Mouse (Mus musculus): ENCODE data around the gene Hmg20a.

Hmg20a gene

DNA sequence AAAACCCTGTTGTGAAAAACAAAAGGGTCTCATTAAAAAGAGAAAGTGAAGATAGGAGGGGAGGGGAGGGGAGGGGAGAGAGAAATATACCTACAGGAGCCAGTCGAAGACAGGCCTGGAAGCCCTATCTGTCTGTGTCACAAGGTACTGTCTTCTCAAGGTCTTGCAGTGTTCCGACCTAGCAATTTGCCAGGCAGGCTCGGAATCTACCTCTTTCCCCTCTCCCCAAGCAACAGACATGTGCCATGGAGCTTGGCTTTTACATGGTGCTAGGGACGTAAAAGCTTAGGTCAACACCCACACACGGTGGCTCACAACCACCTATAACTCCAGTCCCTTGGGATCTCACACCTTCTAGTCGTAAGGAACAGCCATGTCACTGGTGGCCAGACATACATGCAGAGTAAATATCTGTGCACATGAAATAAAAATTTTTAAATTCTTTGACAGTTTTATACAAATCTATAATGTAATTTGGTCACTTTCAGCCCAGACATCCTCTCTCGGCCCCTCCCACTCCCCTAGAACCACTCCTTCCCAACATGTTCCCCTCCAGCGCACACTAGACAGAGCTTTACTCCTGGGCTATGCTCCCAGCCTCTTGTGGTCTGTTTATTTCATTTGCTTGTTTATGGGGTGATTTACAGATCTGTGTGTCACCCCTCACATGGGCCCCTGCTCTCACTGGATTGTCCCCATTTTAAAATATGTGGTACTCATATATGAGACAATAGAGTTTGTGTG, 81.1 kb downstream of the Hmg20a start:
- DNase-seq: no peak

DNA sequence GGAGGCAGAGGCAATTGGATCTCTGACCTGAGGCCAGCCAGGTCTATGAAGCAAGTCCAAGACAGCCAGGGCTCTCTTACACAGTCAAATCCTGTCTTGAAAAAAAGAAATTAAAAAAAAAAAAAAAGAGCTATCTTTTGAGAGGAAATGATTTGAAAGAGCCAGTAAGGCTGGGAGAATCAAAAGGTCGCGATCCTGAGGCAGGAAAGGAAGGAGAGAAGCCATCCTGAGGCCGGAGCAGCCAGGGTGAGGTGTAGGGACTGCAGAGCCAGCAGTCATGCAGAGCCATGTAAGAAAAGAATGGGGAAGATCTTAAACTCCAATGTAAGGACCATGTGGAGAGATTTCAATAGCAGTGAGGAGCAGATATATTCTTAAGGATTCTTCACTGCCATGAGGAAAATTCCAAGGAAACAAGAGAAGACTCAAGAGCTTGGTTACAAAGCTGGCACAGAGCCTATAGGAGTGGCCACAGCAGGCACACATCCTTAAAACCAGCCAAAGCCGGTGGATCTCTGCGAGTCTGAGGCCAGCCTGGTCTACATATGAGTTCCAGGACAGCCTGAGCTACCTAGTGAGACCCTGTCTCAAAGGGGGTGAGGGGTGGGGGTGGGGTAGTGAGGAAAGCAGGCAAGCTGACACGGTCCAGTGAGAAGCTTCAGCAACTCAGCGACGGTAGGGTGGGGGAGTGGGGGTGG, 82.6 kb downstream of the Hmg20a start:
- no peak for DNase-seq

DNA sequence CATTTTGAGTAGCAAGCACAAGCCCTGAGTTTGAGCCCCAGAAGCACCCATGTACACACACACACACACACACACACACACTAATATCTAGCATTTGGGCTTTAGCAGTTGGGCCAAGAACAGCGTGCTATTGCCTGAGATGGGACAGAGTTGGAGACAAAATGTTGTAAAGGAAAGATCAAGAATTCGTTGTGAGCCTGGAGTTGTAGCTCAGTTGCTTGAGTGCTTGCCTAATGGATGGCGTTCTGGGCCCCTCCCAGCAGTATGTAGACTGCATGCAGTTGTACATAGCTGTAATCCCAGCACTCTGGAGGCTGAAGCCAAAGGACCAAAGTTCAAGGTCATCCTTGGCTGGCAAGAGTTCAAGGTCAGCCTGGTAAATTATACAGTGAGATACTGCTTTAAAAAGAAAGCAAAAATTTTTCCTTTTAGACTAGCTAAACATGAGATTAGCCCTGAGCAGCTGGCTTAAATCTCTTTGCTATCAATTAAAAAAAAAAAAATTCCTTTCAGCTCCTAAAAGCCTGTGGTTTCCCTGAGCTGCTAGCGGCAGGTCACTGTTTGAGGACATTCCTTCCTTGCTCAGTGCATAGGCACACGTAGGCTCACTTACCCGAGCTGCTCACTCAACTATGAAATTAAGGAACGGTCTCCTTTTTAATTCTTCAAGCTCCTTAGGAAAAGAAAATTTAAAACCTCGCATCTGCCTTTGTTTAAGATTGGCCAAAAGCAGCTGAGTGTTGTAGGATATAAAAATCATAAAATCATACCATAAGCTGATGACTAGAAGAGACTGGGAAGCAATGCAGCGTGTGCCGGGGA, 83.5 kb downstream of the Hmg20a start:
- DNase-seq: no peak

DNA sequence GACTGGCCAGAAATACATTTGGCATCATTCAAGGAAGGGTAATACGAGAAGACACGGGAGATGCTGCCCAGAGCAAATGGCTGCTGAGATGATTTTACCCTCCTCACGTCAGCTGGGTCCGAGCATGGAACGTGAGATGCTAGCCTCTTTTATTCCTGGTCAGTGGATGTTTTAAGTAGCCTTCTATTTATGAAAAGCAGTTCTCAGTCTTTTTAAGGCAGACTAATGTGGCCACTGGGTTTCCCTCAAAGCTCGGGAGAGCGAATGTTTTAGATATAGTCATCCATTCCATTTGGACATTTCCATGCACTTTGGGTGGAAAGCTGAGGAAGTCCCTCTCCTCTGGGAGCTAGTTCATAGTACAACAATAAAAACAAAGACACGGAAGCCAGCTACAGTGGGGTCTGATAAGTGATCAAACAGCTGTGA, 84.1 kb downstream of the Hmg20a start:
- no peak for DNase-seq

DNA sequence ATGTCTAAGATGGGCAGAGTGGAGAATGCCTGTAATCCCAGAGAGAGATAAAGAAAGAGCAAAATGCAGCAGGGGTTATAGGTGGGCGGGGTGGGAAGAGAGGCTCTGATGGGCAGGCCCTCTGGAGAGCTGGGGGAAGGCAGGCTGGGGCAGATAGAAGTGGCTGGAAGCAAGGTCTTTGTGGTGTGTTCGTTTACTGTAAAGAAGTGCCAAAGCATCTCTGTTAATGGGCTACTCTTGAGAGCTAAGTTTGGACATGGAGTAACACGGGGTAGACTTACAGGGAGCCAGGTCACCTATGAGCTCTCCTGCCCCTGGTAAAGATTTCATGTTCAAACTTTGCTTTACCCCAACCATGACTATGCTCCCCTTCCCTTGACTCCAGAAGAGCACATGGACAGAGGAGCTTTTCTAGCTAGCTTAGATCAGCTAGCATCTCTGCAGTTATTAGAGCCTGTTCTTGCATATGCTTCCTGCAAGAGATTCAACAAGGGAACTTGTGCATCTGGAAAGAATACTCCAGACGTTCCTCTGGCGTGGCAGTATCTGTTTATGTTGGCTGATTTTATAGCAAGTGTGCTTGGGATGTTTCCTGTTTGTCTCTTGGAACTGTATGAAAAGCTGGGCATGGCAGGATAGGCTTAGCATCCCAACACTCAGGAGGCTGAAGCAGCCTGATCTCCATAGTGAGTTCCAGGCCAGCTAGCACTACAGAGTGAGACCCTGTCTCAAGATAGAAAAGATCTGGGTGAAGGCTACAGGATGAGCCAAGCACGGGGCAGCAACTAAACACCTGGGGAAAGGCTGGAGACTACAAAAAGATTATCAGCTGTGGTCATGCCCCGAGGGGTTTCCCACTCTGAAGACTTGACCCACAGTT, 85.5 kb downstream of the Hmg20a start:
- DNase-seq: no peak

DNA sequence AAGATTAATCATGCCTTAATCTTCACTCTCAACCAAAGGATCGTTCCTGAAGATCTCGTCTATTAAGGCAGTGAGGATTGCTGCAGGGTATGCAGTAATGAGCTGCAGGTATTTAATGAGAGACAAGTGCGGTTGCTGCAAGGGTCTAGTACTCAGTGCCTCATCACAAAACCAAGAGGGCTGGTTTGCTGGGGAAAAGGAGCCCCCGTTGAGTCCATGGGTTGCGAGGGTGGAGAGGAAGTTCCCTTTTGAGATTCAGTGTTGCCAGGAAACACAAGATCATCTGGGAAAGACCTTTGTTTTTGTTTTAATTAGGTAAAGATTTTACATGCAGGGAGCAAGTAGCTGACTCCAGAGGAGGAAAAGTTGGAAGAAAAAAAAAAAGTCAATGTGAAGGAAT, 86.1 kb downstream of the Hmg20a start:
- no peak for DNase-seq

GRCm38 (mm10) chr9:56505083-56505792, 86.8 kb downstream of the Hmg20a start:
- no peak for DNase-seq

DNA sequence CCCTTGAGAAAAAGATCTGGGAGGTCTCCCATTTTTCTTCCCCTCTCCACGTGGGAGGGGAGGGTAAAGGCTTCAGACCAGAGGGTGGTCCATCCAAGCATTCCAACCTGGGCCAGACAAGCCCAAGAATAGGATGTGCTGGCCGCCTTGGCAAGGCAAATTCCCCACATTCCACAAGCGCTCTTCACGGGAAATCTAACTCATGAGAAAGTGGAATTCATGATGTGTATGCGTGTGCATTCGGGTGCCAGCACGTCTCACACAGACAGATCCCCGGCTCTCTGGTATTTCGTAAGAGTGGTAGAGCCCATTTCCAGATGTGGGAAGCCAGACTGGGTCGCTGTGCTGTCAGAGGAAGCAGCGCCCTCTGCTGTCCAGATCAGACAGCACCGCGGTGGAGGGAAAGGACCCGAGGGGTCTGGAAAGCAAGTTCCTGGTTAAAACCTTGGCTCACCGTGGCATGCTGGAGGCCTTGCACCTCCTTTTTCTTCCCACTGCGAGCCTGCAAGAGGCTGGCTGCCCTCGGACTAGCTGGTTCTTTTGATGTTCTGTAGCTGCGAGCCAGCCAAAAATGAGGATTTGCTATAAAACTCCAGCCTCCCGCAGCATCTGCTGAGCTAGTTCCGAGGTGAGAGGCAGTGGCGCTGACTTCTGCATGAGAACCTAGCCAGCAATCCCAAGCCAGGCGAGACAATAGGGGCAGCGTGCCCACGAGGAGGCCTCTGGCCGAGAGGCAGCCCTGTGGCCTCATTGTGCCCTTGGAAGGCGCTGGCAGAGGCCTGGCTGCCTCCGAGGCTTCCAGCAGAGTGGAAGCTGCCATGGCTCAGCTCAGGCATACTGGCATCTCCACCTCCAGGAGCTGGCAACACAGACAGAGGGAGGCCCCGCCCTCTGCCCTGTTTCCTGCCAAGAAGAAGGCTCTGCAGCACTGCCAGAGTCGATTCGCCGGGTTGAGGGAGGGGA, 87.7 kb downstream of the Hmg20a start:
- peak; percentile 98 for DNase-seq

GRCm38 (mm10) chr9:56506931-56507681, 88.7 kb downstream of the Hmg20a start:
- DNase-seq: peak; percentile 63

DNA sequence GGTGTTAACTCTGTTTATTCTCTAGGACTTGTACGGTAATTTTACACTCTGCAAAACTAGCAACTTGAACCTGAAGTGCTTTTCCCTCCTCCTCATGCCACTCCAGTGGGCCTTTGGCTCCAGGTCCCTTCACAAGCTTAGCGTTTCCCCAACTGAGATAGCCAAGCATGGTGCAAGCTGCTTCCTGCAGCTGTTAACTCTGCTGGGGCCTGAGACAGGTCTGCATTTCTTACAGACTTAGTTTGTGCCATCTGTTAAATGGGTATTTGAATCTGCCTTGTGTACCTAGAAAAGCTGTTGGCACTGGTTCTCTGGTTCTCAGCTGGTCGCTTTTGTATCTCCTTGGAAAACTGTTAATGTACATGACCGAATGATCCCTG, 89.3 kb downstream of the Hmg20a start:
- no peak for DNase-seq

DNA sequence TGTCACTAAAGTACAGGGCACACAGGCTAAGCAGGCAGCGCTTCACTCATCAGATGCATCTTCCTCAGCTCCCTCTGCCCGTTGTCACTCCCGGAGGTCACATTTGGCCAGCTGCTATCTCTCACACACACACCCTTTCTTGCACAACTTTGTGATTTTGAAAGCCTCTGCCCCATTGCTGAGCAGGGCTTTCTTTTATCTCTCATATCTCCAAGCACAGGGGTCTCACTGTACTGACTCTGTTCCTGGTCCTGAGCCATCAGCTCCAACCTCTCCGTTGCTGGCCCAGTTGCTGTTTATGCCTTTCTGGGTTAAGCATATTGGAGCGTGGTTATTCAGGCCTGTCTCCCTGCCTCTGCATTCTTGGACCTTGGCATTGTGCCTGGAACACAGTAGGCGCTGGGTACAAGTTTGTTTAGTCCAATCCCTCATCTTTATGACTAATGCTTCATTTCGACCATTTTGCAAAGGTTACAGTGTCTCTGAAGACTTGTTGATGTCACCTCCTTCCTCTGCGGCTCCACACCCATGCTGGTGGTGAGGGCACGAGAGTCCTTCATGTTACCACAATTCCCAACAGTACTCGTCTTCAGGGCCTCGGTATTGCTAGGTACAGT, 90.5 kb downstream of the Hmg20a start:
- DNase-seq: no peak

DNA sequence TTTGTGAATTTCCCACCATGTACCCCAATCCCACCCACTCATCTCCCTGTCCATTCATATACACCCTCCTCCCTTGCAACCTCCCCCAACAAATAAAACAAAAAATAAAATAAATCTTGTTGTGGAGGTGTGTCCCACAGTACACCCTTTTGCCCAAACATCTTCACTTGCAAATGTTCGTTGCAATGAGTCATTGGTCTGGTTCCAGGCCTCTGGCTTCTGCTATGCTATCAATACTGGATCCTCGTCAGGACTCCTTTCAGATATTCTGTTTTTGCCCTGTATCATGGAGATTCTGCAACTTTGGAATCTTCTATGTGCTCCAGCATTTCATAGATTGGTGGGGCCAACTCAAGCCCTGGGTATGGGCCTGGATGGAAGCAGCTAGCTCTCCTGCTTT, 91.9 kb downstream of the Hmg20a start:
- no peak for DNase-seq

DNA sequence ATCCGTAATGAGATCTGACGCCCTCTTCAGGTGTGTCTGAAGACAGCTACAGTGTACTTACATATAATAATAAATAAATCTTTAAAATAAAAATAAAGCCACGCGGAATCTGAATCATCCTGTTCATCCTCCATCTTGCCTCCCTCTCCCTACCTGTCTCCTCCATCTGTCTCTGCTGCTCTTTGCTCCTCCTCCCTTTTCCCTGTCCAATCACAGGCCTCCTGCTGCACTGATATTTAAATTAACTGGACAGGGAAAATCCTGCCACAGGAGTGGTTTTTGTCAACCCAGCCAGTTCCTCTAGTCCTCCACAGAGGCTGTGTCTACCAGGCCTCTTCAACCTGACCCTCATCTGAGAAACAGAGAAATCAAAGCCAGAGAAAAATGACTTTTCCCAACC, 94.1 kb downstream of the Hmg20a start:
- DNase-seq: no peak

DNA sequence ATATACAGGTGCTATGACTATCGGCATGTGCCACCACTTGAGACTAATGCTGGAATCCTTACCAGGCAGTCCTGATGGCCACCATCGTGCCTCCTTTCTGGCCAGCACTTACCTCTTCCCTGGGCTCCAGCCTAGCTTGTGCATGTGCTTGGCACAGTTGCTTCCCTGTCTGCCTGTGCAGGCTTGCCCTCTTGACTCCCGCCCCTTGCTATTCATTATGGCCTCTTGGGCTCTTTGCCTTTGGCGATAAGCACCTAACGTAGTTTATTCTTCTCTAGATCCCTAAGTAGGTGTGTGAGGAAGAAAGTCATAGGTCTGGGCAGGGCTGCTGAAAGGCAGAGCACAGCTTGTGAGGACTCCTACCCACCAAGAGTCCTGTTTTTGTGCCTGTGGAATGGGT, 96.7 kb downstream of the Hmg20a start:
- DNase-seq: no peak

DNA sequence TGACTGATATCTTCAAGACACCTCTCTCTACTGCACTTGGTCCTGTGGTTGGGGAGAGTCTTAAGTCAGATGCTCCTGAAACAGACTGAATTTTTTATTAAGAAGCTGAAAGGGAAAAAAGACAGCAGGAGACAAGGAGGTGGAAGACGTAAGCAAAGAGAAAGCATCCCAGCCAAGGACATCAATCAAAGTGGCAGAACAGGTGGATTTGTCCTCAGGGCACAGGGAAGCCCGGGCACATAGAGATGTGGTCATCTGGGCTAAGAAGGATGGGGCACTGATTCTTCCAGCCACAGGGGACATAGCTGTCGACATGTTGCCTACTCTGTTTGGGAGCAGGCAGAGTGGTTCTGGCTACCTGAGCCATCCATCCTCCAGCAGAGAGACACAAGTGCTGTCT, 97.8 kb downstream of the Hmg20a start:
- DNase-seq: no peak

GRCm38 (mm10) chr9:56516692-56517263, 98.4 kb downstream of the Hmg20a start:
- no peak for DNase-seq

DNA sequence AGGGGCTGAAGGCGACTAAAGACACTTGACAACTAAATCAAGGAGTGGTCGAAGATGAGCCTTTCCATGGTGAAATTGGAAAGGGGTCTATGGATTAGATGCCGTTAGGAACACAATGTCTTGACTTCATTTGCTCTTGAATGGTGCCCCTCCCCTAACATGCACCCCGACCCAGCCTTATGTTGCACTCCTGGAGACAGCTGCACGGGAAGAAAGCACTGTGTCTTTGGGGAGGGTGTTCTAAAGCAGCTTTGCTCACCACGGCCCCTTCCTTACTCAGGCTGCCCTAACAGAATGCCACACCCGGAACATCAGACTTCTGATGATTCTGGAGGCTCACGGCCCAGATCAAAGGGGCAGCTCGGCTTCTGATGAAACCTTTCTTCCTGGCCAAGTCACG, 103.9 kb downstream of the Hmg20a start:
- DNase-seq: no peak

DNA sequence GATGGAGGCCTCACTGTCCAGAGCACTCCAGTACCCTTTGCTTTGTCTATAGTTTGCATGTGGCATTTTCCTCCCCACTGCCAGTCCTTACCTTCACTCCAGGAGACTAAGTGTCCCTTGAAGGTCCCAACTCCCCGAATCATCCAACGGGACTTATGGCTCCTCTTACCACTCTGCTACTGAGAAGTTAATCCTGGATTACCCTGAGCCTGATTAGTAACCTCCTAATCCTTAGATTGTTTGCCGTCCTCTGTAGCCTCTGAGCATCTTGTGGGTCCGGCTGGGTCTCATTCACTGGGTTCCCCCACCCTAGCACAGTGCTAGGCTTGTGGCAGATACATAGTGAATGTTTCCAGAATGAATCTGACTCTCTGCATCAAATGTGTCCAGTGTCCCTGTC, 109.5 kb downstream of the Hmg20a start:
- DNase-seq: no peak

GRCm38 (mm10) chr9:56531991-56532390, 113.6 kb downstream of the Hmg20a start:
- DNase-seq: no peak
